Mouse (Mus musculus) stomach, embryonic 15.5 days (tissue): ENCODE results near the gene Trio. TPM values are rescaled to one million over a fixed set of nuclear protein-coding genes. Genes with fewer than 3 reads are reported as not detected.
A peak's percentile ranks its signal among the peaks of the same experiment; 100 is the strongest.

ENCODE experiments used
- ATAC-seq: fragments of 200-750 bp; cut with Nextera tagmentation; 2 replicates; pipeline ENCODE4 v1.8.0; 2017; ENCODE audit warnings: low read depth, moderate number of reproducible peaks, moderate TSS enrichment; ENCODE audit not compliant: insufficient read depth, low FRiP score
- H3K27ac ChIP-seq: fragments of 300-500 bp; sonication (generic); 2 replicates; pipeline ENCODE4 v1.5.1; 2015; ENCODE audit warnings: mild to moderate bottlenecking, inconsistent platforms
- H3K27me3 ChIP-seq: fragments of 300-500 bp; sonication (generic); replicated peaks from 2 replicates; pipeline ENCODE4 v1.6.1; 2015; ENCODE audit warnings: inconsistent platforms
- H3K36me3 ChIP-seq: fragments of 300-500 bp; sonication (generic); 2 replicates; pipeline ENCODE4 v1.6.1; 2015; ENCODE audit warnings: inconsistent platforms
- H3K4me1 ChIP-seq: fragments of 300-500 bp; sonication (generic); 2 replicates; pipeline ENCODE4 v1.6.1; 2015; ENCODE audit warnings: inconsistent platforms
- H3K4me2 ChIP-seq: fragments of 300-500 bp; sonication (generic); 2 replicates; pipeline ENCODE4 v1.6.1; 2015; ENCODE audit warnings: mild to moderate bottlenecking, inconsistent platforms
- H3K4me3 ChIP-seq: fragments of 300-500 bp; sonication (generic); replicated peaks from 2 replicates; pipeline ENCODE4 v1.5.1; 2015; ENCODE audit warnings: inconsistent platforms
- H3K9ac ChIP-seq: fragments of 300-500 bp; sonication (generic); 2 replicates; pipeline ENCODE4 v1.6.1; 2015; ENCODE audit warnings: inconsistent platforms
- H3K9me3 ChIP-seq: fragments of 300-500 bp; sonication (generic); 2 replicates; pipeline ENCODE4 v1.6.1; 2016; ENCODE audit warnings: inconsistent platforms
- WGBS: fragments of 180-500 bp; shearing (Covaris S2); methylation state at CpG from one replicate; pipeline ENCODE4 v1.1.7; 2015; 5-methylcytosine and 5-hydroxymethylcytosine counted together
- polyA plus RNA-seq: library from polyadenylated mRNA; unstranded; fragments of >200 nt; fragmentation: Nextera tagmentation; extraction: Ambion mirVana; gene quantifications from 2 replicates; pipeline ENCODE4 v1.2.1, GENCODE M21; 2015

The Trio gene
- polyA plus RNA-seq, 1 experiment from 2014 or later = 26.7 TPM

GRCm38 (mm10) chr15:27941020-27941419, 84.6 kb downstream of the Trio start:
- no peak overlapping the region for H3K4me2 ChIP-seq
- no peak overlapping the region for H3K27ac ChIP-seq
- no peak overlapping the region for H3K4me3 ChIP-seq
- no peaks in the 10 kb centered on the region for H3K9me3 ChIP-seq
- peaks cover 42% of the 10 kb centered on the region for H3K4me1 ChIP-seq
- no peak overlapping the region for H3K9ac ChIP-seq
- no peak for ATAC-seq
- H3K36me3 ChIP-seq = no peaks in the 10 kb centered on the region
- 62% methylated on average over 8 of the region's 8 CpGs for WGBS
- no peaks in the 10 kb centered on the region for H3K27me3 ChIP-seq

- Histone ChIP-seq H3K36me3 (no peaks in the 10 kb centered on the region), H3K4me1 (peaks cover 42% of the 10 kb centered on the region), H3K9ac (no peak overlapping the region), H3K27ac (no peak overlapping the region), H3K27me3 (no peaks in the 10 kb centered on the region), H3K4me2 (no peak overlapping the region), H3K4me3 (no peak overlapping the region), H3K9me3 (no peaks in the 10 kb centered on the region)
- 66% methylated on average over 4 of the region's 4 CpGs for WGBS
- no peak for ATAC-seq
Observed at GRCm38 (mm10) chr15:27940032-27940431, 85.6 kb downstream of the Trio start.

GRCm38 (mm10) chr15:27938886-27939285, 86.8 kb downstream of the Trio start:
- no peaks in the 10 kb centered on the region for H3K27me3 ChIP-seq
- peaks cover 35% of the 10 kb centered on the region for H3K4me1 ChIP-seq
- H3K4me3 ChIP-seq = no peak overlapping the region
- no peak for ATAC-seq
- 59% methylated on average over 6 of the region's 6 CpGs for WGBS
- H3K4me2 ChIP-seq = no peak overlapping the region
- H3K9ac ChIP-seq = no peak overlapping the region
- no peak overlapping the region for H3K27ac ChIP-seq
- no peaks in the 10 kb centered on the region for H3K9me3 ChIP-seq
- H3K36me3 ChIP-seq = no peaks in the 10 kb centered on the region

- H3K9ac ChIP-seq = no peak overlapping the region
- 23% methylated on average over 24 of the region's 24 CpGs for WGBS
- no peaks in the 10 kb centered on the region for H3K36me3 ChIP-seq
- no peaks in the 10 kb centered on the region for H3K27me3 ChIP-seq
- peaks cover 31% of the 10 kb centered on the region for H3K4me1 ChIP-seq
- H3K4me3 ChIP-seq = peak overlapping the region; percentile 16; the same call in 1 of the 2 replicates
- no peaks in the 10 kb centered on the region for H3K9me3 ChIP-seq
- peak; percentile 53; the same call in 1 of the 2 replicates for ATAC-seq
- H3K4me2 ChIP-seq = peak overlapping the region; percentile 45
- H3K27ac ChIP-seq = no peak overlapping the region
Observed at GRCm38 (mm10) chr15:27937861-27938833, 87.5 kb downstream of the Trio start.

- 19% methylated on average over 20 of the region's 20 CpGs for WGBS
- Histone ChIP-seq H3K4me2 (peak overlapping the region; percentile 45), H3K27ac (peak overlapping the region; percentile 54), H3K9me3 (no peaks in the 10 kb centered on the region), H3K27me3 (no peaks in the 10 kb centered on the region), H3K9ac (no peak overlapping the region), H3K4me1 (peaks cover 31% of the 10 kb centered on the region), H3K36me3 (no peaks in the 10 kb centered on the region), H3K4me3 (peak overlapping the region; percentile 16; the same call in 1 of the 2 replicates)
- ATAC-seq = peak; percentile 83
Observed at GRCm38 (mm10) chr15:27937003-27937860, 88.4 kb downstream of the Trio start.

GRCm38 (mm10) chr15:27935772-27936746, 89.6 kb downstream of the Trio start:
- Histone ChIP-seq H3K36me3 (no peaks in the 10 kb centered on the region), H3K4me1 (peaks cover 26% of the 10 kb centered on the region), H3K9ac (no peak overlapping the region), H3K27me3 (no peaks in the 10 kb centered on the region), H3K27ac (no peak overlapping the region), H3K9me3 (no peaks in the 10 kb centered on the region), H3K4me3 (no peak overlapping the region), H3K4me2 (no peak overlapping the region)
- WGBS = 74% methylated on average over 12 of the region's 12 CpGs
- no peak for ATAC-seq

- Histone ChIP-seq H3K9me3 (no peaks in the 10 kb centered on the region), H3K36me3 (no peaks in the 10 kb centered on the region), H3K4me3 (no peak overlapping the region), H3K4me1 (peaks cover 18% of the 10 kb centered on the region), H3K9ac (no peak overlapping the region), H3K27me3 (no peaks in the 10 kb centered on the region), H3K27ac (no peak overlapping the region), H3K4me2 (no peak overlapping the region)
- 90% methylated on average over 1 of the region's 1 CpGs for WGBS
- ATAC-seq = no peak
Observed at GRCm38 (mm10) chr15:27933270-27933669, 92.4 kb downstream of the Trio start.

GRCm38 (mm10) chr15:27931891-27932290, 93.8 kb downstream of the Trio start:
- no peak overlapping the region for H3K27ac ChIP-seq
- H3K4me1 ChIP-seq = peaks cover 10% of the 10 kb centered on the region
- H3K27me3 ChIP-seq = no peaks in the 10 kb centered on the region
- H3K9me3 ChIP-seq = no peaks in the 10 kb centered on the region
- H3K9ac ChIP-seq = no peak overlapping the region
- 62% methylated on average over 12 of the region's 12 CpGs for WGBS
- H3K36me3 ChIP-seq = no peaks in the 10 kb centered on the region
- H3K4me3 ChIP-seq = no peak overlapping the region
- ATAC-seq = no peak; the same call in 1 of the 2 replicates
- no peak overlapping the region for H3K4me2 ChIP-seq

GRCm38 (mm10) chr15:27931459-27931858, 94.2 kb downstream of the Trio start:
- no peak overlapping the region for H3K27ac ChIP-seq
- peaks cover 8% of the 10 kb centered on the region; the same call in 1 of the 2 replicates for H3K4me1 ChIP-seq
- H3K9ac ChIP-seq = no peak overlapping the region
- H3K9me3 ChIP-seq = no peaks in the 10 kb centered on the region
- no peak overlapping the region for H3K4me2 ChIP-seq
- ATAC-seq = no peak
- no peaks in the 10 kb centered on the region for H3K27me3 ChIP-seq
- no peak overlapping the region for H3K4me3 ChIP-seq
- WGBS = 80% methylated on average over 14 of the region's 14 CpGs
- no peaks in the 10 kb centered on the region for H3K36me3 ChIP-seq

GRCm38 (mm10) chr15:27927614-27928013, 98.0 kb downstream of the Trio start:
- Histone ChIP-seq H3K27ac (no peak overlapping the region), H3K9me3 (no peaks in the 10 kb centered on the region), H3K9ac (no peak overlapping the region), H3K36me3 (no peaks in the 10 kb centered on the region), H3K4me3 (no peak overlapping the region), H3K4me2 (no peak overlapping the region), H3K4me1 (peaks cover 30% of the 10 kb centered on the region; the same call in 1 of the 2 replicates), H3K27me3 (no peaks in the 10 kb centered on the region)
- 78% methylated on average over 6 of the region's 6 CpGs for WGBS
- ATAC-seq = no peak

- Histone ChIP-seq H3K27me3 (no peaks in the 10 kb centered on the region), H3K9me3 (no peaks in the 10 kb centered on the region), H3K27ac (no peak overlapping the region), H3K9ac (no peak overlapping the region), H3K4me2 (no peak overlapping the region), H3K36me3 (no peaks in the 10 kb centered on the region), H3K4me1 (peaks cover 34% of the 10 kb centered on the region; the same call in 1 of the 2 replicates), H3K4me3 (no peak overlapping the region)
- ATAC-seq = no peak
- 49% methylated on average over 18 of the region's 18 CpGs for WGBS
Observed at GRCm38 (mm10) chr15:27926941-27927340, 98.7 kb downstream of the Trio start.
